Mouse (Mus musculus): ENCODE measurements around the gene Tlcd1. TPM values are rescaled to one million over a fixed set of nuclear protein-coding genes. Genes with fewer than 3 reads are reported as not detected.

Gene Tlcd1
- total and polyA plus RNA-seq, 2 experiments from 2014 or later = 15.1 to 24.1 TPM

DNA sequence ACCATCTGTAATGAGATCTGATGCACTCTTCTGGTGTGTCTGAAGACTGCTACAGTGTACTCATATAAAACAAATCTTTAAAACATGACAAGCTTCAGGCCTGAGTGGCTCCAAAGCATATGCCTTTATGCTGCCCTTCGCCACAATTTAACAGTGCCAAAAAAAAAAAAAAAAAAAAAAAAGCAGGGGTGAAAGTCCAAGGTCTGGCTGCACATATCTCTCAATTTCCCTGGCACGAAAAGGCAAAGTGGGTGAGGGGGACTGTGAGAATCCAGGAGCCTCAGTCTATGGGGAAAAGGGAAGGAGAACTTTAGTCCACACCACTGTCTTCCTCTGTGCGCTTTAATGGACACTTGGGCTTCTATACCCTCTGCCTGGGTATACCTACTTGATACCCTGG lies 25.9 kb downstream of the Tlcd1 start:
- Histone ChIP-seq H3K4me2 (ENCODE audit: low read depth, low read length) (no peak overlapping the region), H3K27me3 (ENCODE audit: control insufficient read depth, insufficient read depth, low read length) (no peaks in the 10 kb centered on the region), H3K9ac (replicated peaks; ENCODE audit: low read depth, low read length) (no peak overlapping the region), H3K4me3 (ENCODE audit: low read depth, low read length) (no peak overlapping the region), H3K9me3 (replicated peaks; ENCODE audit: control insufficient read depth, low read length) (no peaks in the 10 kb centered on the region), H3K4me1 (ENCODE audit: control insufficient read depth, insufficient read depth) (no peaks in the 10 kb centered on the region), H3K27ac (ENCODE audit: low read depth) (no peak overlapping the region), H3K36me3 (replicated peaks; ENCODE audit: control insufficient read depth, insufficient read depth, low read length) (peaks cover 28% of the 10 kb centered on the region)
- no peak for ATAC-seq (ENCODE audit: insufficient read depth, low read depth)
- WGBS = 91% methylated on average over 3 of the region's 3 CpGs
- DNase-seq (ENCODE audit: low spot score) = no peak
- no peak for TF ChIP-seq EP300 (IDR thresholded peaks at IDR 0.05; ENCODE audit: low read depth)
- no peak for TF ChIP-seq CTCF (IDR thresholded peaks at IDR 0.05; ENCODE audit: low read depth)

DNA sequence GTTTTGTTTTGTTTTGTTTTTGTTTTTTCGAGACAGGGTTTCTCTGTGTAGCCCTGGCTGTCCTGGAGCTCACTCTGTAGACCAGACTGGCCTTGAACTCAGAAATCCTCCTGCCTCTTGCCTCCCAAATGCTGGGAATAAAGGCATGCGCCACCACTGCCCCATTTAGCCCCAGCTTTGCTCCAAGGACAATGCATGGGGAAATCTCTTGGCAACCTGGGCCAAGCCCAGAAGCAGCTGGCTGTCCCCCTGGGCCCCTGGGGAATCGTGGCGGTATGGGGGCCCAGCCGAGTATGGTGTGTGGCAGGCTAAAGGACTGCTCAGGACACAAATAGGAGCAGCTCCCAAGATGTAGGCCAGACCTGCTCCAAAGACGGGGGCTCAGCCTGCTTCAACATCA lies 27.8 kb downstream of the Tlcd1 start:
- Histone ChIP-seq H3K9ac (replicated peaks; ENCODE audit: low read depth, low read length) (no peak overlapping the region), H3K27me3 (ENCODE audit: control insufficient read depth, insufficient read depth, low read length) (no peaks in the 10 kb centered on the region), H3K4me3 (ENCODE audit: low read depth, low read length) (no peak overlapping the region), H3K4me2 (ENCODE audit: low read depth, low read length) (no peak overlapping the region), H3K27ac (ENCODE audit: low read depth) (no peak overlapping the region), H3K4me1 (ENCODE audit: control insufficient read depth, insufficient read depth) (no peaks in the 10 kb centered on the region), H3K36me3 (replicated peaks; ENCODE audit: control insufficient read depth, insufficient read depth, low read length) (peaks cover 47% of the 10 kb centered on the region), H3K9me3 (replicated peaks; ENCODE audit: control insufficient read depth, low read length) (no peaks in the 10 kb centered on the region)
- WGBS = 66% methylated on average over 6 of the region's 6 CpGs
- ATAC-seq (ENCODE audit: insufficient read depth, low read depth) (no peak), DNase-seq (ENCODE audit: low spot score) (no peak)
- no peak for TF ChIP-seq CTCF (IDR thresholded peaks at IDR 0.05; ENCODE audit: low read depth)
- TF ChIP-seq EP300 (IDR thresholded peaks at IDR 0.05; ENCODE audit: low read depth) = no peak

DNA sequence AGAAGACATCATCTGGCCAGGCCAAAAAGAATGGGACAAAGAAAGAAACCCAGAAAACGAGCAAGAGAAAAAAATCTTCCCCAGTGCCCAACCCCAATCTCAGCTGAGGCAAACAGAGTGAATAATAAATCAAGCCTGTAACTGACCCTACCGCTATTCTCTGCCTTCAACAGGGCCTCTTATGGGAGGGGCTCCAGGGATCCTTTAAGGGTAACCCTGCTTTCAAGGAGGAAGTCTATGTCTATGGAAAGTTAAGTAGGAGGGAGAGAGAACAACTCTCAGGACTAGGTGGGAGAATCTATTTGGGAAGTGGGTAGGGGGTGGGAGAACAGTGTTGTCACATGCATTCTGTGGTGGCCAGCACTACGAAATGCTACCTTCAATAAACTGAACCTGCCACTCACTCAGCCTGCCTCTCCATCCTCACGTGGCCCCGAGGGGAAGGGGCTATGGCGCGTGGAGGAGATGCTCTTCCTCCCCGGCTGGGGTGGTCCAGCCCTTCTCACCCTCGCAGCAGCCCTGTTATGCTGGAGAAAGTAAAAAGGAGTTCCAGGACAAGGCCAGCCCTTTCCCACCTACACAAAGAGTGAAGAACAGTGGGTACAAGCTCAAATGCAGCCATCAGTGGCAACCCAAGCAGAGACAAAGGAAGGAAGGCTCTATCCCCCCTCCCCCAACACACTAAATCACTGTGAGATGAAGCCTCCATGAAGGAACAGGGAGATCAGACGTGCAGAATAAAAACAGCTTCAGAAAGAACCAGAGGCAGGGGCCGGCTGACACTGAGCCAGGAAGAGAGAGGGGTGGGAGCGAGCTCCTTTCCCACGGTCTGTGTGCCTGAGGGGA lies 29.1 kb downstream of the Tlcd1 start:
- WGBS = 83% methylated on average over 13 of the region's 13 CpGs
- no peak overlapping the region for H3K27ac ChIP-seq (ENCODE audit: low read depth)
- no peak overlapping the region for H3K4me3 ChIP-seq (ENCODE audit: low read depth, low read length)
- no peak overlapping the region for H3K9ac ChIP-seq (replicated peaks; ENCODE audit: low read depth, low read length)
- H3K36me3 ChIP-seq (replicated peaks; ENCODE audit: control insufficient read depth, insufficient read depth, low read length) = peaks cover 60% of the 10 kb centered on the region
- H3K4me1 ChIP-seq (ENCODE audit: control insufficient read depth, insufficient read depth) = no peaks in the 10 kb centered on the region
- H3K9me3 ChIP-seq (replicated peaks; ENCODE audit: control insufficient read depth, low read length) = no peaks in the 10 kb centered on the region
- no peak for TF ChIP-seq EP300 (IDR thresholded peaks at IDR 0.05; ENCODE audit: low read depth)
- no peaks in the 10 kb centered on the region for H3K27me3 ChIP-seq (ENCODE audit: control insufficient read depth, insufficient read depth, low read length)
- ATAC-seq (ENCODE audit: insufficient read depth, low read depth) (no peak), DNase-seq (ENCODE audit: low spot score) (no peak)
- H3K4me2 ChIP-seq (ENCODE audit: low read depth, low read length) = no peak overlapping the region

DNA sequence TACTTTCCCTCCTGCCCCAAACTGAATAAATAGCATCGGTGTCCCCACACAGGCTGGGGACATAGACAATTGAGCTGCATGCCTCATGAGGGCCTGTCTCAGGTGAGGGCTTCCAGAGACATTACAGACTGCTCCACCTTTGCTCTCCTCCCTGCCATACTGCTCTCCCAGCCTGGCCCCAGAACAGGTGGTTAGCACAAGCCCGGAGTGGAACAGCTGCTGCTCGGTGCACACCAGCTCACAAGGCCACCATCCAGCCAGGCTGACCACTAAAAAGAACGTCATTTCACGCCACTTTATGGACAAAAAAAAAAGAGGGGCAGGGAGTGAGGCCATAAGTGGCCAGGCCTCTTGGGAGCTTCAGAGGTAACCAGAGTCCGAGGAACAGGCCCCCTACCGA lies 30.7 kb downstream of the Tlcd1 start:
- Histone ChIP-seq H3K36me3 (replicated peaks; ENCODE audit: control insufficient read depth, insufficient read depth, low read length) (peaks cover 74% of the 10 kb centered on the region), H3K9ac (replicated peaks; ENCODE audit: low read depth, low read length) (no peak overlapping the region), H3K4me2 (ENCODE audit: low read depth, low read length) (no peak overlapping the region), H3K4me3 (ENCODE audit: low read depth, low read length) (no peak overlapping the region), H3K9me3 (replicated peaks; ENCODE audit: control insufficient read depth, low read length) (no peaks in the 10 kb centered on the region), H3K27me3 (ENCODE audit: control insufficient read depth, insufficient read depth, low read length) (no peaks in the 10 kb centered on the region), H3K4me1 (ENCODE audit: control insufficient read depth, insufficient read depth) (no peaks in the 10 kb centered on the region), H3K27ac (ENCODE audit: low read depth) (no peak overlapping the region)
- DNase-seq (ENCODE audit: low spot score) (no peak), ATAC-seq (ENCODE audit: insufficient read depth, low read depth) (no peak)
- TF ChIP-seq EP300 (IDR thresholded peaks at IDR 0.05; ENCODE audit: low read depth) (no peak), CTCF (IDR thresholded peaks at IDR 0.05; ENCODE audit: low read depth) (no peak)
- WGBS = 89% methylated on average over 7 of the region's 7 CpGs

DNA sequence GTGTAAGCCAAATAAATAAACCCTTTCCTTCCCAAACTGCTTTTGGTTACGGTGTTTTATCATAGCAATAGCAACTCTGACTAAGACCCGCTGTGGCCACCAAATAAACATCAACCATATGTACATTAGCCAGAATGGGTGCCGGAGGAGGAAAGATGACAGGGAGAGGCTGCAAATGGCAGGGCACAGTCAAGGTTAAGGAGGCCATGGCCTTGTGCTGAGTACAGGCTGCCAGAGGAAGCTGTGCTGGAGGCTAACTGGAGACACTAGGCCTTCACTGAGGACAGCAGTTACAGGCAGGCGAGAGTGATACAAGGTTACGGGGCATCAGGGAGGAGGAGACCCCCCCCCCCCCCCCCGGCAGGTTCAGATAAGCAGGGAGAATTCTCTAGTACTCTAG lies 33.4 kb downstream of the Tlcd1 start:
- H3K4me2 ChIP-seq (ENCODE audit: low read depth, low read length) = no peak overlapping the region
- WGBS = 92% methylated on average over 6 of the region's 6 CpGs

DNA sequence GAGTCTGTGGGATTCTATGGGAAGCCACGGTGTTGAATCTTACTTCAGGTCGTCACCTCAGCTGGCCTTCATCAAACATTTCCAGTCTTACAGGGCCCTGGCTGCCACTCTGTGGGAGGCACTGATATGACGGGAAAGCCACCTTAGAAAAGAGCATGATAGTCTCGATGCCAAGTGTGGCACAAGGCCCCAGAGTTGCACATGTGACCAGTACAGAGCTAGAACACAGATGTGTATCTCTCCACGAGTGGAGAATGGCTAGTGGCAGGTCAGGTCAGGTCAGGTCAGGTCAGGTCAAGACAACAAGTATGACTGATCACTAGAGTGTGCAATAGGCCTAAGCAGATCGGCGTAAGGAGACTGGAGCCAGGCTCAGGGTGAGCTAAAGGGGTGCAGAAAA lies 34.1 kb downstream of the Tlcd1 start:
- Histone ChIP-seq H3K36me3 (replicated peaks; ENCODE audit: control insufficient read depth, insufficient read depth, low read length) (peaks cover 96% of the 10 kb centered on the region), H3K27ac (ENCODE audit: low read depth) (no peak overlapping the region), H3K4me2 (ENCODE audit: low read depth, low read length) (no peak overlapping the region), H3K9ac (replicated peaks; ENCODE audit: low read depth, low read length) (no peak overlapping the region), H3K4me1 (ENCODE audit: control insufficient read depth, insufficient read depth) (no peaks in the 10 kb centered on the region), H3K27me3 (ENCODE audit: control insufficient read depth, insufficient read depth, low read length) (no peaks in the 10 kb centered on the region), H3K9me3 (replicated peaks; ENCODE audit: control insufficient read depth, low read length) (no peaks in the 10 kb centered on the region), H3K4me3 (ENCODE audit: low read depth, low read length) (no peak overlapping the region)
- WGBS = 66% methylated on average over 7 of the region's 7 CpGs
- DNase-seq (ENCODE audit: low spot score) (no peak), ATAC-seq (ENCODE audit: insufficient read depth, low read depth) (no peak)
- TF ChIP-seq EP300 (IDR thresholded peaks at IDR 0.05; ENCODE audit: low read depth) (no peak), CTCF (IDR thresholded peaks at IDR 0.05; ENCODE audit: low read depth) (no peak)

More for the DNA sequence above, 33.4 kb downstream of the Tlcd1 start:
- TF ChIP-seq CTCF (IDR thresholded peaks at IDR 0.05; ENCODE audit: low read depth) (no peak), EP300 (IDR thresholded peaks at IDR 0.05; ENCODE audit: low read depth) (no peak)
- no peak for ATAC-seq (ENCODE audit: insufficient read depth, low read depth)
- Histone ChIP-seq H3K9ac (replicated peaks; ENCODE audit: low read depth, low read length) (no peak overlapping the region), H3K27me3 (ENCODE audit: control insufficient read depth, insufficient read depth, low read length) (no peaks in the 10 kb centered on the region), H3K4me1 (ENCODE audit: control insufficient read depth, insufficient read depth) (no peaks in the 10 kb centered on the region), H3K9me3 (replicated peaks; ENCODE audit: control insufficient read depth, low read length) (no peaks in the 10 kb centered on the region), H3K27ac (ENCODE audit: low read depth) (no peak overlapping the region), H3K4me3 (ENCODE audit: low read depth, low read length) (no peak overlapping the region), H3K36me3 (replicated peaks; ENCODE audit: control insufficient read depth, insufficient read depth, low read length) (peaks cover 93% of the 10 kb centered on the region)
- DNase-seq (ENCODE audit: low spot score) = no peak

Data from heart, postnatal 0 days (tissue).